Mouse (Mus musculus): ENCODE data around the gene Tifa.

DNA sequence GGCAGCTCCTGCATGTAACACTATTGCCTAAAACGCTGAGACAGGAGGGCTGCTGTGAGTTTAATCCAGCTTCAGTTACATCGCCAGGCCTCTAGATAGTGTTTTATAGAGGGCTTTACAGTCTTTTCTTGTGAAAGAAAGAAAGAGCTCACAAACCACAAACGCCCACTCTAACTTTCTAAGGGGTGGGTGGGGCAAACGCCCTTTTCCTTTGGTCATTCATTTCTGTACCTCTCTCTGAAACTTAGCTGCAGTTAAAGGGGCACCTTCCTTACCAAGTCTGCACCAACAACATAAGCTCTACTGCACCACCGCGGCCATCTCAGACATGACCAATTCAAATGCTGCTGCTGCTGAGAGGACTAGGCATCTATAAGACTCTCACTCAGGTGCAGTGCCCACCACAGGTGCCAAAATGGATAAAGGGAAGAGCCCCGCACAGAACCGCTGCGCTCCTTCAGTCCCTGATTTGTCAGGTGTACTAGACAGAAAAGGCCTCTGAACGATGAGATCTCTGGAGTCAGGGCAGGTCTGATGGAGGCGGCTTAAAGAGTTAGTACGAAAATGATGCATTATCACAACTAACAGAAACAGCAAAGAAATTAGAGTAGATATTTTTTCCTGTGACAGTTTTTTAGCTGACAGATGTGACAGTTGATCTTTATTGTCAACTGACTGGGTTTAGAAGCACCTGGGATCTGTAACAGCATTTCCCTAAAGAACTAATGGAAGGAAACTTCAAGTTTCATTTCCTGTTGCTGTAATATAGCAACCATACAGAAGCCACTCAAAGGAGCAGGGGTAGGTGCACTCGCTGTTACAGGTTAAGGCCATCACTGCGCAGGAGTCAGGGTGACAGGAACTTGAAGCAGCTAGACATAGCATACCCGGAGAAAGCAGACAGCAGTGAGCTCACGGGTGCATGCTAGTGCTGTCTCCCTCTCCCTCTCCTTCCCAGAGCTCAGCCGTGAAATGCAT is 34.6 kb downstream of the Tifa start:
- no peak for TF ChIP-seq POLR2A (IDR thresholded peaks at IDR 0.05; ENCODE audit: extremely low read depth, insufficient read depth, low read length)
- no peak for TF ChIP-seq CTCF (IDR thresholded peaks at IDR 0.05; ENCODE audit: extremely low read depth, insufficient read depth, low read length)
